Mouse (Mus musculus) urinary bladder, postnatal 4 days (tissue): ENCODE results near the gene Fryl.
"Not testable (repeated sequence)": the region's sequence is repeated elsewhere in the genome, so short reads cannot be mapped to it uniquely, and the experiment has no call there.

ENCODE experiments used
- DNase-seq, 2 experiments: peaks; one replicate each; pipeline ENCODE4 v3.0.0; 2021 to 2022; ENCODE audit warnings: low spot score in 2 of 2

Gene Fryl

GRCm38 (mm10) chr5:73011806-73012205 lies 244.6 kb downstream of the Fryl start:
- not testable (repeated sequence) for DNase-seq

DNA sequence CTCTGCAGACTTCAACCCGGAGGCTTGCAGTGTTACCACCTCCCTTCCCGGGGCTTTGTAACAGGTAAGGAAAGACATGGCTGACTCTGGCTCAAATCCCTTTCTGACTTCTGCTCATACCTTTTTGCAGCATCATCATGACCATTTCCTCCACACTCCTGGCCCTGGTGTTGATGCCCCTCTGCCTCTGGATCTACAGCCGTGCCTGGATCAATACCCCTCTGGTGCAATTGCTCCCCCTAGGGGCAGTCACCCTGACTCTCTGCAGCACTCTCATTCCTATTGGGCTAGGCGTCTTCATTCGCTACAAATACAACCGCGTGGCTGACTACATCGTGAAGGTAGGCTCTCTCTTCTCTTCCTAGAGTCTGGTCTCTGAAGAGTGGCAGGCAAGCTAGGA lies 248.2 kb downstream of the Fryl start:
- not testable (repeated sequence) for DNase-seq

DNA sequence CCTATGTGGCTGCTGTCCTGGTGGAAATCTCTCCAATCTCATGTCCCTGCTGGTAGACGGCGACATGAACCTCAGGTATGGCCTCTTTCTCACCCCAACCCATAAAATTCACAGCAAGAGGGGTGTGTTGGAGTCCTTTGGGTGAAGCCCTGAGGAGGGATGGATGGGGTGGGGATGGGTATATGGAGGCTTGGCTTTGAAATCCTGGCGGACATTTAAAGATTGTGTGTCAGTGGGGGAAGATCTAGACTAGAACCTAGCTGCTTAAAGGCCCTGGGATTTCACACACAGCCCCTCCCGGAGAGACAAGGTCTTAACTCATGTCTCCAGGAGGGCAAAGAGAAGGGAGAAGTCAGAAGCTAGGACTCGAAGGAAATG lies 248.8 kb downstream of the Fryl start:
- no peak for DNase-seq

GRCm38 (mm10) chr5:73006784-73007581 lies 249.4 kb downstream of the Fryl start, which contains the start of gene Slc10a4:
TSS of gene Slc10a4 (plus strand) at chr5:73006883.
- no peak for DNase-seq

DNA sequence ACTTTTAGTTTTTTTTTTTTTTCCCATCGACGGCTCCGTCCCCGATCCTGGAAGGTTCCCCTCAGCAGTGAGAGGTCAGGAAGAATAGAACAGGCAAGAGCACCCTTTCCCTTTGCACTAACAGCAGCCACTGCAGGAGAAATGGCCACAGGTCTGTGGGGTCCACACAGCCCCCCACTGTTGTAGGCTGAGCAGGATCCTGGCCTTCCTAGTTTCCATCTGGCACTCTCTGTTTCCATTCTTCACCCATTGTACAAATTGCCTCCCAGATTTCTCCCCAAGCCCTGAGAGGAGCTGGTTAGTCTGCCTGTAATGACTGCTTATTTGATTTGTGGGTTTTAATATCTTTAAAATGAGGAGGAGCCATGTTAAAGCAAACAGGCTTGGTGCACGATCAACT lies 252.4 kb downstream of the Fryl start:
- DNase-seq: no peak

DNA sequence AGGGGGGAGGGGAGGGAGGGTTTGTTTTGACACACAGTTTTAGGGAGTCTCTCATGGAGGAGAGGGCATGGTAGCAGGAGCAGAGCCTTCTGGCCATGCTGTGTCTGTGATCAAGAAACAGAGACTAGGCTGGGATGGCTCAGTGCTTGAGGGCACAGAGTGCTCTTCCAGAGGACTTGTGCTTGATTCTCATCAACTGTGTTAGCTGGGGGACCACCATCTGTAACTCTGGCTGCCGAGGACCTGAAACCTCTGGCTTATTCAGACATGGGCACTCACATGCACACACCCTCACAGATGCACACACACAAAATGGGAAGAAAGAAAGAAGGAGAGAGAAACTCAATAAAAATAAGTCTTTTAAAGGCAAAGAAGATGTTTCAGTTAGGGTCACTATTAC lies 257.9 kb downstream of the Fryl start:
- DNase-seq: not testable (repeated sequence)

DNA sequence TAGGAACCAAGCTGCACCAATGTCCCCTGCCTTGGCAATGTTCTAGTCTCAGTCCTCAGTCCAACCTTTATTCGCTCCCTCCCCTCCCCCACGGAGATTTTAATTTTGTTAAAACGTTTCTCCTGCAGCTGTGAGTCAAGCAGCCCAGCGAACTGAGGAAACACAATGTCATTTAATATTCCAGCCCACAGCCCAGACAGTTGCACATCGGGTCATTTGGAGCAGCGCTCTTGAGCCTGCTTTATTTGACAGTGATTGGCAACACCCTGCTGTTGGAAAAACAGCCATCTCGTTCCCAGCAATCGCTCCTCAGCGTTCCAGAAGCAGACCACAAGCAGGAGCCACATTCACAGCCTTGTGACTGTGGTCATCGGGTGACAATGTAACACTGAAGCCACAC lies 261.0 kb downstream of the Fryl start:
- no peak for DNase-seq

GRCm38 (mm10) chr5:72994928-72995327 lies 261.5 kb downstream of the Fryl start:
- no peak for DNase-seq

DNA sequence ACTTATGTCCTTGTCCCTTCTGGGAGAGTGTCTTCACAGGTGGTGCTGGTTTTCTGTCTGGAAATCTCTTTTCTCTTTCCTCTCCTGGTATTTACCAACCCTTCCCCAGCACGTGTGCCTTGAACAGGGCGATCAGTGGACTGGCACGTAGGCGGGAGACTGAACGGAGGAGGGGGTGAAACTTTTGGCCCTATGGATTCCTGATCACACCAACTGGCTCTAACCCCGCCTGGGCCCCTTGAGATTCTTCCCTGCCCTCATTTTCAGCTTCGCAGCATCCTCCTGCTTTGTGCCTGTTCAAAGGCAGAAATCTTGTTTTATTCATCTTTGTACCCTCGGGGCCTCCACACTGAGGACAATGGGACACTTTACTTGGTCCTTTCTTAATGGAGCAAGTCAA lies 262.0 kb downstream of the Fryl start:
- no peak for DNase-seq

DNA sequence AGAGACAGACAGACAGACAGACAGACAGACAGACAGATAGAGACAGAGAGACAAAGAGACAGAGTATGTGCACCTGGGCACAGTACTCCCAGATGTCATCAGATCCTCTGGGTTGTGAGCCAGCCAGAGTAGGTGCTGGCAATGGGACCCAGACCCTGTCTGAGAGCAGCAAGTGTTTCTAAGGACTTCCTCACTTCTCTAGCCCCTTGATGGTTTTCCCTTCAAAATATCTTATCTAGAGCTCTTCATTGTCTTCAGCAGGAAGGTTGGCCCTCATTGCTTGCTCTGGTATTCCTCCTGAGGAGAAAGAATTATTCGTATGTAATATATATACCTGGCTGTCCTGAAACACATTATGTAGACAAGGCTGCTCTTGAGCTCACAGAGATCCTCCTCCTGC lies 263.9 kb downstream of the Fryl start:
- DNase-seq: no peak

- no peak for DNase-seq
Measured at GRCm38 (mm10) chr5:72989756-72990155, 266.7 kb downstream of the Fryl start.

- DNase-seq: no peak
Measured at GRCm38 (mm10) chr5:72987786-72988185, 268.6 kb downstream of the Fryl start.

GRCm38 (mm10) chr5:72984091-72984490 lies 272.3 kb downstream of the Fryl start:
- no peak for DNase-seq

GRCm38 (mm10) chr5:72976539-72976938 lies 279.9 kb downstream of the Fryl start:
- no peak for DNase-seq

- DNase-seq: no peak
Measured at GRCm38 (mm10) chr5:72975996-72976395, 280.4 kb downstream of the Fryl start.

- DNase-seq: no peak
Measured at GRCm38 (mm10) chr5:72974602-72975001, 281.8 kb downstream of the Fryl start, which contains the start of gene Gm10135. TSS of gene Gm10135 (minus strand) at chr5:72974702.

GRCm38 (mm10) chr5:72972934-72973333 lies 283.5 kb downstream of the Fryl start:
- no peak for DNase-seq

- no peak for DNase-seq
Measured at GRCm38 (mm10) chr5:72972435-72972834, 284.0 kb downstream of the Fryl start.
